Mouse (Mus musculus) stomach, postnatal 0 days (tissue): ENCODE measurements around the gene Mrpl17.

Experiments
- CTCF ChIP-seq: IDR thresholded peaks from 2 replicates; pipeline ENCODE4 v1.5.1; 2016; ENCODE audit warnings: antibody characterized with exemption, low read depth, mild to moderate bottlenecking, moderate library complexity
- EP300 ChIP-seq: optimal IDR thresholded peaks from 2 replicates; pipeline ENCODE3; 2016; ENCODE audit warnings: antibody characterized with exemption

DNA sequence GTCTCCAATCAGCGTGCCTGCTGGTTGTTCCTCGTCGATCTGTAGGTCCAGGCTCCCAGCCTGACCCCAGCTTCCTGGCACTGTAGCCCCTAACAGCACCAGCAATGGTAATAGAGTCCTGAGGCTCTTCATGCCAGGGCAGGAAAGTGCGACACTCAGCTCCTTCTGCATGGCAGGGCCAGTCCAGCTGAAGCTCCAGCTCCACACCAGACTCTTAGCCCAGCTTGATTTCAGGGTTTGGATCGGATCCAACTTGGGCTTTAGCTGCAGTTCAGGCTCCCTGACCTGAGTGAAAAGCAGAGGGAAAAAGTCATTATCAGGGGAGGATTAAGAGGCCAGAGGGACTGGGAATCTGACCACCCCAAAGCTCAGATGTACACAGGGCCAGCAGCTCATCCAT is 37.9 kb downstream of the Mrpl17 start:
- no peak for TF ChIP-seq CTCF
- no peak for TF ChIP-seq EP300
